1 mouse cellular context compared by ENCODE assay signal in the genomic region with DNA sequence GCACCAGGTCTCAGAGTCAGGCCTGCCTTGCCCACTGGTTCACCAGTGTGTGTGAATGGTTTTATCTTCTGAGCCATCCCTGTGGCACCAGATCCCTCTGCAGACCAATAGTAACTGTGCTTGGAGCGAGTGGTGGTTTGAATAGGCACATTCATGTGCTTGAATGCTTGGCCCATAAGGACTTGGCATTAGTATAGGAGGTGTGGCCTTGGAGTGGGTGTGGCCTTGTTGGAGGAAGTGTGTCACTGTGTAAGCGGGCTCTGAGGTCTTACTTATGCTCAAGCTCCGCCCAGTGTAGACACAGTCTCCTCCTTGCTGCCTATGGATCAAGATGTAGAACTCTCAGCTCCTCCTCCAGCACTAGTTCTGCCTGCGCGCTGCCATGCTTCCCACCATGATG.
TF ChIP-seq lines count a peak whose summit lies in the region.

No protein-coding gene starts in this region.

TF ChIP-seq in CH12.LX, 34 proteins besides CTCF, POLR2A, EP300 and RAD21:
- TF ChIP-seq MAFK (IDR thresholded peaks at IDR 0.05; ENCODE audit: insufficient replicate concordance, low read length) (no peak), ZC3H11A (IDR thresholded peaks at IDR 0.05; ENCODE audit: low read depth, low read length) (no peak), PAX5 (IDR thresholded peaks at IDR 0.05; ENCODE audit: low read length) (no peak), MAZ (IDR thresholded peaks at IDR 0.05; ENCODE audit: low read depth, low read length) (no peak)
